Mouse (Mus musculus) CD4-positive naive resting alpha-beta T cell, adult 76 days (primary cell): ENCODE data around the gene Prorsd1. TPM values are rescaled to one million over a fixed set of nuclear protein-coding genes. Genes with fewer than 3 reads are reported as not detected.

ENCODE experiments used
- total RNA-seq: library from RNA; stranded (reverse); gene quantifications from one replicate; pipeline ENCODE4 v1.2.4, GENCODE M21; 2023

Gene Prorsd1
- 22.0 TPM for total RNA-seq

DNA sequence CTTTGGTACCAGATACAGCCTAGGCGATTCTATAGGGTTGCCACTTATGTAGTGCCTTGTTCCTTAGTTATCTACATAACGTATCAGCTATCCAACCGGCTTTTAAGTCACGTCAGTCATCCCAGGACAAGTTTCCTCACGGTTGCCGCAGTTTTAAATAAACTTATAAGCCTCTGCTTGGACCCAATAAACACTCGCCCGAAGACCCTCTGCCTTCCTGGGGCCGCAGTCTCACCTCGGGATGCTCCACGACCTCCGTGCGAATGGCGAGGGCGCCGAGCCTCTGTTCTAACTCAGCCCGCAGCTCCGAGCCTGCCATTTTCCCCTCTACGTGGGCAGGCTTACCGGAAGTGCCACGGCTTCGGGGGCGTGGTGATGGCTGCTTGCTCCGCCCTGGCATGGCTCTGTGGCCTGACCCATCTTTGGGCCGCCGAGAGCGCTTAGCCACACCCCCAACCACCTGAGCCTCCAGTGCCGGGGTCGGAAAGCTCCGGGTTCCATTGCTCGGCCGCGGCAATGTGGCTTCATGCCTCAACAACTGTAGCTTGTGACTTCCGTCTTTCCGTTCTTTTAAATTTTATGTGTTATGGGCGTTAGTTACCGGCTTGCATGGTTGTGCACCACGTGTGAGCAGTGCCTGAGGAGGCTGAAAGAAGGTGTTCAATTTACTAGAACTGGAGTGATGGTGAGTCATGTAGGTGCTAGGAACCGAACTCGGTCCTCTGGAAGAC is at the start of gene Prorsd1:
TSS of gene Prorsd1 (minus strand) at position 352 of the 731 bp plus-strand sequence.

DNA sequence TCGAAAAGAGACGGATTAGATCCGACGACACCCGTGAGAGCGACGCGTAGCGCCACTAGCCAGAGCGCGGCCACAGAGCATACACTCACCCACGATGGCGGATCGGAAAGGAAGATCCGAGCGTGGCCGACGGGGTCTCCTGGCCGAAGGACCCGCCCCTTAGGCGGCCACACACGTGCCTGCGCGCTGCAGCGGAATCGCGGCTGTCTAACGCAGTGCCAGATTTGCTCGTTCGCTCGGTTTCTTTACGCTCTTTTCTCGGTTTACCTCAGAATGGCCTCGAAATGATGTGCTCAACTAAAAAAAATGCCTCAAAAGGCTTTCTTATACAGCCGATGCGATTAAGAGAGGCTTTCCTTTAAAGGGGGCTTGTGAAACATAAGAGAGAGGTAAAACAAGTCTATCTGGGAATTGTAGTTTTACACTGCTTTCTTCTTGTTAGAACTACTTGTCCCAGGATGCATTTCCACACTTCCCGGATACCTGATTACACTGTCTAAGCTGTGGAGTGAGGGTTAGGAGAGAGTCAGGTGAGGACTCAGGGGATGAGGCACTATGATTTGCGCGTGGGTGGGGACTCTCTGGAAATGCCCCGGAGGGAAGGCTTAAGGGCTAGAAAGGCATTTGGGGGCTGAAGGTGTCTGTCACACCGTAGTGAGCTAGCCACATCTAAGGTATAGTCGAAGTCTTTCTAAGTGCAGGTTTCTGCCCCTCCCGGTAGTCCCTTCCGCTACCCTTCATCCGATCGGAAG is 33.1 kb upstream of the Prorsd1 start, which contains the start of the genes Clhc1 and Rps27a:
TSS of gene Clhc1 (plus strand) at position 199 of the 752 bp plus-strand sequence.
TSS of gene Rps27a (minus strand) at position 358 of the 752 bp plus-strand sequence.

DNA sequence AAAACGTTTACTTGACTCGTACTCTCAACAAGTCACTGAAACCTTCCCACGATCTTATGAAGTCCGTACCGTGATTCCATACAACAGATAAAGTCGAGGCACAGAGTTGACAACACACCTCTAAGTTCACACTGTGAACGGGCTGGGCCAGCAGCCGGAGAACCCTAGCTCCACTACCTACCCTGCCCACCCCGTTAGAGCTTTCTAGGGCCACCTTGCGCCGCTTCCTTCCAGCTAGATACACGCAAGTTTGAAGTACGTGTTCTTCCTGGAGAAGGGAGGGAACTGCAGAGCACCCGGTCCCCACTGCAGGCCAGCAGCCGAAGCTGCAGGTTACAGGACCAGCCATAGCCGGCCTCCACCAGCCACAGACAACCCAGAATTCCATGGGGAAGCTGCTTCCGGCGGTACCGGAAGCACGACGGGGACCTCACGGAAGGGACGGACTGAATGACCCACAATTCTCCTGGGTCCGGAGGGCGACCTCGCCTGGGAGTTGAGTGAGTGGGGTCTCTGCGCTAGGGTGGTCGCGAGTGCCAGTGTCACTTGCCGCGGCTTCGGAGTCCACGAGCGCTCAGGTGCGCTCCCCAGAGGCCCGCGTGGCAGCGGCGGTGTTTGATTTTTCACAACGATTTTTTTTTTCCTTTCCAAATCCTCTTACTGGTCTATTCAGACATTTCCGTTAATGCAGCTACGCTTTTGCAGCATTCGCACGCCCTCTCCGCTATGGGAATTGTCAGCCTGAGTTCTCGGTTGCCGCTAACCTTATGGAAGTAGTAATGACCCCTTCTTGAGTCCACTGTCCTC is 11.4 kb upstream of the Prorsd1 start, which contains the start of gene Mtif2:
TSS of gene Mtif2 (plus strand) at position 421 of the 807 bp plus-strand sequence.

Other genes starting within 250 kb of the Prorsd1 start
- gene Ccdc88a, start 141.4 kb downstream of the Prorsd1 start, total RNA-seq: 5.7 TPM
- 19.2 TPM for gene Mtif2, start 11.4 kb upstream of the Prorsd1 start, total RNA-seq
- gene Clhc1, start 32.9 kb upstream of the Prorsd1 start, total RNA-seq: 0.44 TPM
- gene Rps27a, start 33.1 kb upstream of the Prorsd1 start, total RNA-seq: 1,996 TPM
- gene Rtn4, start 177.9 kb upstream of the Prorsd1 start, total RNA-seq: 80.1 TPM